Mouse (Mus musculus) stomach, embryonic 16.5 days (tissue): Measurements from ENCODE around the gene Golga5. TPM values are rescaled to one million over a fixed set of nuclear protein-coding genes. Genes with fewer than 3 reads are reported as not detected.
A peak's percentile ranks its signal among the peaks of the same experiment; 100 is the strongest.

ENCODE experiments used
- ATAC-seq: fragments of 200-750 bp; cut with Nextera tagmentation; 2 replicates; pipeline ENCODE4 v1.8.0; 2017; ENCODE audit warnings: moderate number of reproducible peaks, moderate TSS enrichment; ENCODE audit not compliant: insufficient read depth, low FRiP score
- H3K27ac ChIP-seq: fragments of 300-500 bp; sonication (generic); 2 replicates; pipeline ENCODE4 v1.5.1; 2014; ENCODE audit warnings: low read length
- H3K27me3 ChIP-seq: fragments of 300-500 bp; sonication (generic); 2 replicates; pipeline ENCODE4 v1.6.1; 2014; ENCODE audit warnings: low read length, control low read depth, mixed read lengths; ENCODE audit not compliant: control insufficient read depth, insufficient read depth
- H3K36me3 ChIP-seq: fragments of 300-500 bp; sonication (generic); 2 replicates; pipeline ENCODE4 v1.6.1; 2014; ENCODE audit warnings: low read length; ENCODE audit not compliant: control insufficient read depth, insufficient read depth
- H3K4me1 ChIP-seq: fragments of 300-500 bp; sonication (generic); 2 replicates; pipeline ENCODE4 v1.6.1; 2014; ENCODE audit warnings: low read length, control low read depth, mixed read lengths; ENCODE audit not compliant: control insufficient read depth, insufficient read depth
- H3K4me2 ChIP-seq: fragments of 300-500 bp; sonication (generic); 2 replicates; pipeline ENCODE4 v1.6.1; 2014; ENCODE audit warnings: low read depth, low read length, mixed read lengths
- H3K4me3 ChIP-seq: fragments of 300-500 bp; sonication (generic); replicated peaks from 2 replicates; pipeline ENCODE4 v1.5.1; 2014; ENCODE audit warnings: mild to moderate bottlenecking, low read length
- H3K9ac ChIP-seq: fragments of 300-500 bp; sonication (generic); 2 replicates; pipeline ENCODE4 v1.6.1; 2014; ENCODE audit warnings: low read length
- H3K9me3 ChIP-seq: fragments of 300-500 bp; sonication (generic); replicated peaks from 2 replicates; pipeline ENCODE4 v1.6.1; 2016; ENCODE audit warnings: low read length, control low read depth; ENCODE audit not compliant: control insufficient read depth
- WGBS: fragments of 180-500 bp; shearing (Covaris S2); extraction: QIAGEN DNeasy Blood & Tissue Kit; methylation state at CpG from one replicate; pipeline ENCODE4 v1.1.7; 2014; 5-methylcytosine and 5-hydroxymethylcytosine counted together
- polyA plus RNA-seq: library from polyadenylated mRNA; unstranded; fragments of >200 nt; fragmentation: Nextera tagmentation; extraction: Ambion mirVana; gene quantifications from 2 replicates; pipeline ENCODE4 v1.2.1, GENCODE M21; 2015

Golga5 gene
- polyA plus RNA-seq, 1 experiment from 2014 or later, result 35.9 TPM

DNA sequence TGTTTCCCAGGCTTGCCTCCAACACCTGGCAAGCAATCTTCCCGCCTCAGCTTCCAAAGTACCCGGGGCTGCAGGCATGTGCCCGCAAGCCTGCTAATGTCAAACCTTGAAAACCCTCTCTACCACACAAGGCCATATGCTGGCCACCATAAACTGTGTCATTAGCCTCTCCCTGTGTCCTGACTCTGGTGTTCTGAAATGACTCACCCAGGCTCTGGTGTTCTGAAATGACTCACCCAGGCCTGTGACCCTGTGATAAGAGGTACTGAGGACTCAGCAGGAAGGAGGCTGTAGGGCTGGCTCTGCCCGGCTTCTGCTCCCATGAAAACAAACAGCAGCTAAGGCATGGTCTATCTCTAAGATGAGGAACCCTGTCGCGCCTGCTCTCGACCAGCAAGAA is 42.6 kb upstream of the Golga5 start:
- Histone ChIP-seq H3K4me1 (no peaks in the 10 kb centered on the region), H3K27me3 (no peaks in the 10 kb centered on the region), H3K9me3 (no peaks in the 10 kb centered on the region), H3K36me3 (no peaks in the 10 kb centered on the region), H3K9ac (no peak overlapping the region), H3K27ac (no peak overlapping the region), H3K4me2 (no peak overlapping the region), H3K4me3 (no peak overlapping the region)
- WGBS, result 87% methylated on average over 7 of the region's 7 CpGs
- peak; percentile 68 for ATAC-seq

DNA sequence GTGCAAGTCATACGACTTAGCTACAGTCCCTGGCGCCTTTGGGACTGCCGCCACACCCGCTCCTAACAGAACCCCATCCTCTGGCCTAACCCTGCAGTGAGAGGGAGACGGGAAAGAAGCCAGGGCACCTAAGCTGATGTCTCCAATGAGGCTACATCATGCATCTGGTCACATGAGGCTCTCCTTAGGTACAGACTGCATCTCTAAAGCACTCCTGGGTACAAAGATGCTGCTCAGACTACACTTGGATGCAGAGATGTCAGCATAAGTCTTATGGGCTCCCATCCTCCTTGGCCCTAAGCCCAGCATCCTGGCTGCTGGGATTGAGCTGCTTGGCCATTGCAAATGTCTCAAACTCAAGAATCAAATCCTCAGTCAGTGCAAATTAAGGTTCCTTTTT is 39.3 kb upstream of the Golga5 start:
- Histone ChIP-seq H3K4me3 (no peak overlapping the region), H3K4me1 (no peaks in the 10 kb centered on the region), H3K9ac (no peak overlapping the region), H3K36me3 (no peaks in the 10 kb centered on the region), H3K27me3 (no peaks in the 10 kb centered on the region), H3K4me2 (no peak overlapping the region), H3K27ac (no peak overlapping the region), H3K9me3 (no peaks in the 10 kb centered on the region)
- WGBS, result 99% methylated on average over 5 of the region's 5 CpGs
- ATAC-seq, result no peak

DNA sequence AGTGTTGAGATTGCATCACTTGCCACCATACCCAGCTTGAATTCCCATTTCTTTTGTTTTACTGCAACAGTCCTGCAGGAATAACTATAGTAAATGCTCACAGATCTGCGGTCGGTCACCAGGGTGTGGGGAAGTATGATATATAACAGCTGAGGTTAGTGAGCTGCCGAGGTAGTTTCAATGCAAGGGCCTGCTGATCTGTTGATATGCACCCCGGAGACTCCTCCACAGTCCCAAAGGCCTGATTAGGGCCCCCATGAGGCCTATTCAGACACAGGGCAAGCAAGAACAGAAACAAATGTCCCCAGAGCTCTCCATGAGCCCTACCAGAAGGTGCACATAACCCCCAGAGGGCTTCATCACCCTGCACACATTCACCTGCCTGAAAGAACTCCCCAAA is 38.7 kb upstream of the Golga5 start:
- ATAC-seq, result no peak
- Histone ChIP-seq H3K9ac (no peak overlapping the region), H3K9me3 (no peaks in the 10 kb centered on the region), H3K27me3 (no peaks in the 10 kb centered on the region), H3K4me1 (no peaks in the 10 kb centered on the region), H3K36me3 (no peaks in the 10 kb centered on the region), H3K4me3 (no peak overlapping the region), H3K27ac (no peak overlapping the region), H3K4me2 (no peak overlapping the region)
- 83% methylated on average over 4 of the region's 4 CpGs for WGBS

DNA sequence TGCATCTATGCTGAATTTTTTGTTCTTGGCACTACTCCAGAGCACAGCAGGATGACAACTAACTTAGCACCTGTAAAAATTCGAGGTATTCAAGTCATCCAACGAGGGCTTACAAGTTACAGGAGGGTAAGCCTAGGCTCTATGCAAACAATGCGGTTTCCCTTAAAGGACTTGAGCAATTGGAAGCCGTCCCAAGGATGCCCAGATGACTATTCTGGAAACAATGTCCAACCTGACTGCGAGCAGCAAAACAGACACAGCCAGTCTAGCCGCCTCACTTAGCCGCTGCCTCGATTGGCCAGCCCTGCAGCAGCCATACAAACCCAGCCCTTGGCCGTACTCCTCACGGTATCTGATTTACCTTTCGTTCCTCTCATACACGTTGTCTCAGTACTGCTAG is 36.7 kb upstream of the Golga5 start:
- Histone ChIP-seq H3K9me3 (no peaks in the 10 kb centered on the region), H3K27ac (no peak overlapping the region), H3K36me3 (no peaks in the 10 kb centered on the region), H3K9ac (no peak overlapping the region), H3K4me1 (no peaks in the 10 kb centered on the region), H3K4me2 (no peak overlapping the region), H3K27me3 (no peaks in the 10 kb centered on the region), H3K4me3 (no peak overlapping the region)
- 74% methylated on average over 12 of the region's 12 CpGs for WGBS
- ATAC-seq, result no peak

DNA sequence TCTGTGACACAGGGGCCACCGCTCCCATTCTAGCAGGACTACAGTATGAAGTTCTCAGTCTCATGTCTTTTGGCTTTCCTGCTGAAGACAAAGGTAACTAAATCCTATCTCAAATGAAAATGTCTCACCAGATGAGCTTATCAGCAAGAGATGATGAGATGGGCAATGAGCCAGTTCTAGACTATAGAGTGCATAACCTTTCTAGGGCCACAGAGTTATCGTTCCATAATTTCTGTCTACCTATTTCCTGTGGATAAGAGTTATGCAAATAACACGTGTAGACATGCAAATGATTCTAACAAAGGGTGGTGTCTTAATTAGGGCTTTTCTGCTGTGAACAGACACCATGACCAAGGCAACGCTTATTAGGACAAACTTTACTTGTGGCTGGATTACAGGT is 34.8 kb upstream of the Golga5 start:
- no peaks in the 10 kb centered on the region for H3K9me3 ChIP-seq
- no peak overlapping the region for H3K4me2 ChIP-seq
- no peak overlapping the region for H3K4me3 ChIP-seq
- H3K9ac ChIP-seq, result no peak overlapping the region
- H3K36me3 ChIP-seq, result no peaks in the 10 kb centered on the region
- H3K4me1 ChIP-seq, result peaks cover 5% of the 10 kb centered on the region; the same call in 1 of the 2 replicates
- no peak overlapping the region for H3K27ac ChIP-seq
- ATAC-seq, result no peak
- 85% methylated on average over 4 of the region's 4 CpGs for WGBS
- no peaks in the 10 kb centered on the region for H3K27me3 ChIP-seq

- Histone ChIP-seq H3K9ac (no peak overlapping the region), H3K36me3 (no peaks in the 10 kb centered on the region), H3K4me3 (no peak overlapping the region), H3K27ac (peak overlapping the region; percentile 1; the same call in 1 of the 2 replicates), H3K4me2 (peak overlapping the region; percentile 7; the same call in 1 of the 2 replicates), H3K27me3 (no peaks in the 10 kb centered on the region), H3K4me1 (peaks cover 5% of the 10 kb centered on the region; the same call in 1 of the 2 replicates), H3K9me3 (no peaks in the 10 kb centered on the region)
- no peak for ATAC-seq
- 65% methylated on average over 10 of the region's 10 CpGs for WGBS
Observed at GRCm38 (mm10) chr12:102436939-102437526, 31.9 kb upstream of the Golga5 start.

GRCm38 (mm10) chr12:102437952-102438351 is 31.0 kb upstream of the Golga5 start:
- no peak overlapping the region for H3K9ac ChIP-seq

DNA sequence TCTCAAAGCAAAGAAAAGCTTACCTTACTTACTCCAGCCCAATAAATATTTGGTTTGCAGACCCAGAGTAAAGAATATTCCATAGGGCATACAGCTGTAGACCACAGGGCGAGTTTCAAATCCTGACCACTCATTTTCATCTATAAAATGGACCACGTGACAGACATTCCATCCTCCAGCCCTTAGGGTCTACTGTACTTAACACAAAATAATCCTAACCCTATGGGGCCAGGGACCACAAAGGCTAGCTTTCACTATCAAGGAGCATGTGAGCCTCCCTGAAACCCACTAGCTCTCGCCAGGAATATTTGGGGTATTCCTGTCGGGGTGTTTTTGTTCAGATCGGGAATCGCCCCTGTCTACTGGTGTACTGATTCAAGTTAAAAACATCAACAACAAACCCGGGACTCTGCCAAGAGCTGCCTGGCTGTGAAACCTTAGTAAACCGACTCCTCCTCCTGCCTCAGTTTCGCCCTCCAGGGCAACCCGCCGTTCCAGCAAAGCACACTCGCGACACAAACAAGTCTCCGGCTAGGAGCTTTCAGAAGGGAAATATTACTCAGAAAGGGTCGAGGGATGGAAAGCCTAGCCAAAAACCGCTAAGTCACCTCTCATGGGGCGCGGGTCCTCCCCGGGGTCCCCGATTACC is 29.8 kb upstream of the Golga5 start:
- Histone ChIP-seq H3K27ac (peak overlapping the region; percentile 27; the same call in 1 of the 2 replicates), H3K4me3 (peak overlapping the region; percentile 80)

More at GRCm38 (mm10) chr12:102437952-102438351, 31.0 kb upstream of the Golga5 start:
- peaks cover 5% of the 10 kb centered on the region; the same call in 1 of the 2 replicates for H3K4me1 ChIP-seq
- H3K4me2 ChIP-seq, result peak overlapping the region; percentile 82; the same call in 1 of the 2 replicates
- WGBS, result 64% methylated on average over 5 of the region's 5 CpGs
- ATAC-seq, result no peak
- H3K9me3 ChIP-seq, result no peaks in the 10 kb centered on the region
- no peaks in the 10 kb centered on the region for H3K27me3 ChIP-seq
- peak overlapping the region; percentile 80 for H3K4me3 ChIP-seq
- no peaks in the 10 kb centered on the region for H3K36me3 ChIP-seq
- no peak overlapping the region for H3K27ac ChIP-seq

DNA sequence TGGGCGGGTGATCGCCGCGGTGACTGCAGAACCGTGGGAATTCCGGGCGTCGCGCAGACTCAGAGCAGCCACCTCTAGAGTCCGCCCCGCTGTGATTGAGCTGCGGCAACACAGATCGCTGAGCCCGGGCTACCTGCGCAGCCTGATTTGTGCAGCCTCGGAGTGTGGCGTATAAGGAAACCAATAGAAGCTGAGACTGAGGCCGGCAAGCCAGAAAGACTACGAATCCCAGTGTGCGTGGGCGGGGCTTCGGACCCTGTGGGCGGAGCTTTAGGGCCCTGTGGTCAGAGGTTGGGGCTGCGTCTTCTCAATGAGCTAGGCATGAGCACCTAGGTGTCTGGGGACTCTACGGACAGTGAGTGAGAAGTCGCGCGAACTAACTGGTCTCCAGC is 29.3 kb upstream of the Golga5 start, which contains the start of gene Lgmn:
TSS of gene Lgmn (minus strand) at position 182 of the 392 bp plus-strand sequence.
- peak within 1 kb of the TSS; percentile 82 for H3K4me2 ChIP-seq
- peak within 1 kb of the TSS; percentile 84 for H3K9ac ChIP-seq
- peak; percentile 100 for ATAC-seq
- no peaks in the 10 kb centered on the region for H3K27me3 ChIP-seq
- H3K36me3 ChIP-seq, result no peaks in the 10 kb centered on the region
- WGBS, result under 1% methylated on average over 28 of the region's 28 CpGs
- H3K9me3 ChIP-seq, result no peaks in the 10 kb centered on the region
- H3K4me1 ChIP-seq, result peaks cover 5% of the 10 kb centered on the region; the same call in 1 of the 2 replicates
- peak within 1 kb of the TSS; percentile 80 for H3K4me3 ChIP-seq
- H3K27ac ChIP-seq, result peak within 1 kb of the TSS; percentile 27; the same call in 1 of the 2 replicates

More for the DNA sequence above, 29.8 kb upstream of the Golga5 start:
- Histone ChIP-seq H3K27me3 (no peaks in the 10 kb centered on the region), H3K36me3 (no peaks in the 10 kb centered on the region), H3K4me1 (peaks cover 5% of the 10 kb centered on the region; the same call in 1 of the 2 replicates), H3K9ac (peak overlapping the region; percentile 84), H3K4me2 (peak overlapping the region; percentile 82), H3K9me3 (no peaks in the 10 kb centered on the region)
- 2% methylated on average over 20 of the region's 20 CpGs for WGBS
- ATAC-seq, result peak; percentile 2; the same call in 1 of the 2 replicates
